Mouse (Mus musculus) G1E (cell line): ENCODE measurements around the gene Cubn. TPM values are rescaled to one million over a fixed set of nuclear protein-coding genes. Genes with fewer than 3 reads are reported as not detected.

Experiments used
- ATAC-seq: 2 replicates; pipeline ENCODE4 v1.8.0; 2016; ENCODE audit warnings: mild to moderate bottlenecking; ENCODE audit not compliant: insufficient number of reproducible peaks, poor library complexity, low FRiP score, severe bottlenecking; ENCODE audit errors: extremely low read depth
- DNase-seq: peaks from one replicate; pipeline ENCODE4 v3.0.0; 2012; ENCODE audit warnings: low spot score
- H3K27me3 ChIP-seq: 2 replicates; pipeline ENCODE4 v1.6.1; 2012; ENCODE audit warnings: mild to moderate bottlenecking, low read length, inconsistent platforms; ENCODE audit not compliant: insufficient read depth
- H3K36me3 ChIP-seq: replicated peaks from 2 replicates; pipeline ENCODE3; 2012; ENCODE audit warnings: mild to moderate bottlenecking, inconsistent platforms
- H3K4me1 ChIP-seq: 2 replicates; pipeline ENCODE4 v1.6.1; 2012; ENCODE audit warnings: low read depth, low read length, inconsistent platforms, mixed read lengths; ENCODE audit not compliant: insufficient read depth
- H3K4me3 ChIP-seq: 2 replicates; pipeline ENCODE4 v1.5.1; 2012; ENCODE audit warnings: low read depth, mild to moderate bottlenecking, inconsistent platforms, low read length, moderate library complexity, mixed read lengths
- H3K9me3 ChIP-seq: replicated peaks from 2 replicates; pipeline ENCODE4 v1.6.1; 2012; ENCODE audit warnings: inconsistent platforms
- CTCF ChIP-seq: IDR thresholded peaks from 2 replicates; pipeline ENCODE4 v1.5.1; 2012; ENCODE audit warnings: low read depth, low read length, inconsistent platforms, mixed read lengths
- GATA1 ChIP-seq: IDR thresholded peaks from 2 replicates; pipeline ENCODE4 v1.6.1; 2012; ENCODE audit warnings: borderline replicate concordance, low read length, inconsistent platforms, mixed read lengths
- GATA2 ChIP-seq: IDR thresholded peaks from 2 replicates; pipeline ENCODE4 v1.6.1; 2012; ENCODE audit warnings: low read depth, low read length, inconsistent platforms, borderline replicate concordance
- POLR2AphosphoS5 ChIP-seq: IDR thresholded peaks from 2 replicates; pipeline ENCODE4 v1.6.1; 2012; ENCODE audit warnings: low read depth, low read length, inconsistent platforms; ENCODE audit not compliant: insufficient replicate concordance
- TAL1 ChIP-seq: conservative IDR thresholded peaks from 2 replicates; pipeline ENCODE4 v1.6.1; 2012; ENCODE audit warnings: low read depth, low read length, inconsistent platforms, mixed read lengths
- polyA plus RNA-seq: library from polyadenylated mRNA; stranded (reverse); fragments of >175 nt; gene quantifications from 2 replicates; pipeline ENCODE4 v1.2.3, GENCODE M21; 2012
- total RNA-seq, 2 experiments: library from RNA; stranded (forward) in 1 of 2; stranded (reverse) in 1 of 2; fragments of 200-1000 nt in 1 of 2; fragments of >200 nt in 1 of 2; fragmentation: Nextera tagmentation in 1 of 2; gene quantifications; 2 replicates each; pipeline ENCODE4 v1.2.3; 2014 to 2017

Cubn gene
- total RNA-seq (2014; fragmentation: Nextera tagmentation) (not detected in 2 replicates), total RNA-seq (2017) (0.12 and 0.16 TPM in 2 replicates), polyA plus RNA-seq (not detected in 2 replicates)

GRCm38 (mm10) chr2:13491734-13492133 lies at the start of gene Cubn:
Gene Cubn (minus strand): TSS chr2:13491813.
- no peak for DNase-seq

GRCm38 (mm10) chr2:13539860-13540259 lies 48.2 kb upstream of the Cubn start:
- Histone ChIP-seq H3K9me3 (no peaks in the 10 kb centered on the region), H3K4me1 (peaks cover 48% of the 10 kb centered on the region), H3K27me3 (no peaks in the 10 kb centered on the region), H3K36me3 (no peaks in the 10 kb centered on the region), H3K4me3 (no peak overlapping the region)
- DNase-seq: no peak
- TF ChIP-seq POLR2AphosphoS5: no peak
- TF ChIP-seq GATA1: no peak
- TF ChIP-seq TAL1: no peak
- TF ChIP-seq GATA2: no peak
- TF ChIP-seq CTCF: no peak
- ATAC-seq: no peak

More at GRCm38 (mm10) chr2:13491734-13492133, at the start of gene Cubn:
- Histone ChIP-seq H3K27me3 (peaks cover 18% of the 10 kb centered on the region), H3K4me1 (peaks cover 8% of the 10 kb centered on the region), H3K36me3 (no peaks in the 10 kb centered on the region), H3K4me3 (no peak within 1 kb of the TSS), H3K9me3 (no peaks in the 10 kb centered on the region)
- no peak for ATAC-seq
- TF ChIP-seq TAL1: no peak
- TF ChIP-seq POLR2AphosphoS5: no peak
- TF ChIP-seq GATA1: no peak
- TF ChIP-seq GATA2: no peak
- TF ChIP-seq CTCF: no peak

GRCm38 (mm10) chr2:13538704-13539377 lies 47.2 kb upstream of the Cubn start:
- H3K27me3 ChIP-seq: no peaks in the 10 kb centered on the region
- no peaks in the 10 kb centered on the region for H3K9me3 ChIP-seq
- no peaks in the 10 kb centered on the region for H3K36me3 ChIP-seq
- H3K4me3 ChIP-seq: no peak overlapping the region; the same call in 1 of the 2 replicates
- TF ChIP-seq CTCF (no peak), GATA2 (no peak), TAL1 (no peak), POLR2AphosphoS5 (no peak), GATA1 (no peak)
- peaks cover 43% of the 10 kb centered on the region for H3K4me1 ChIP-seq
- DNase-seq (no peak), ATAC-seq (no peak)

- Histone ChIP-seq H3K9me3 (no peaks in the 10 kb centered on the region), H3K4me1 (peaks cover 45% of the 10 kb centered on the region), H3K27me3 (no peaks in the 10 kb centered on the region), H3K4me3 (no peak overlapping the region), H3K36me3 (no peaks in the 10 kb centered on the region)
- no peak for DNase-seq
- TF ChIP-seq CTCF (no peak), POLR2AphosphoS5 (no peak), GATA1 (no peak)
- no peak for ATAC-seq
These were observed 46.6 kb upstream of the Cubn start for GRCm38 (mm10) chr2:13538258-13538657.

- Histone ChIP-seq H3K27me3 (no peaks in the 10 kb centered on the region), H3K9me3 (no peaks in the 10 kb centered on the region), H3K36me3 (no peaks in the 10 kb centered on the region), H3K4me1 (peaks cover 43% of the 10 kb centered on the region), H3K4me3 (no peak overlapping the region)
- ATAC-seq (no peak), DNase-seq (no peak)
- TF ChIP-seq POLR2AphosphoS5 (no peak), CTCF (peak; percentile 31; the same call in 1 of the 2 replicates), TAL1 (no peak), GATA2 (no peak), GATA1 (no peak)
These were observed 46.1 kb upstream of the Cubn start for GRCm38 (mm10) chr2:13537733-13538132.

GRCm38 (mm10) chr2:13536747-13537146 lies 45.1 kb upstream of the Cubn start:
- no peaks in the 10 kb centered on the region for H3K27me3 ChIP-seq
- peaks cover 38% of the 10 kb centered on the region for H3K4me1 ChIP-seq
- no peak for DNase-seq
- ATAC-seq: no peak
- no peaks in the 10 kb centered on the region for H3K9me3 ChIP-seq
- TF ChIP-seq GATA1 (no peak), CTCF (no peak), POLR2AphosphoS5 (no peak), GATA2 (no peak), TAL1 (no peak)
- no peak overlapping the region for H3K4me3 ChIP-seq
- no peaks in the 10 kb centered on the region for H3K36me3 ChIP-seq
